Mouse (Mus musculus): Measurements from ENCODE around the gene Fastkd1. TPM values are rescaled to one million over a fixed set of nuclear protein-coding genes. Genes with fewer than 3 reads are reported as not detected.
"Not testable (repeated sequence)": the region's sequence is repeated elsewhere in the genome, so short reads cannot be mapped to it uniquely, and the experiment has no call there.

The Fastkd1 gene
- polyA plus RNA-seq, 1 experiment from 2014 or later: 13.7 TPM

- Histone ChIP-seq H3K27ac (ENCODE audit: low read depth, low read length) (no peak overlapping the region), H3K9me3 (replicated peaks; ENCODE audit: control insufficient read depth, low read length) (no peaks in the 10 kb centered on the region), H3K27me3 (replicated peaks; ENCODE audit: control insufficient read depth, insufficient read depth, low read length) (no peaks in the 10 kb centered on the region), H3K36me3 (ENCODE audit: control insufficient read depth, insufficient read depth, low read length) (no peaks in the 10 kb centered on the region), H3K4me1 (ENCODE audit: control insufficient read depth, insufficient read depth, low read length) (peaks cover 3% of the 10 kb centered on the region; the same call in 1 of the 2 replicates), H3K4me2 (ENCODE audit: low read length) (no peak overlapping the region), H3K9ac (ENCODE audit: low read length) (no peak overlapping the region), H3K4me3 (ENCODE audit: low read depth, low read length) (no peak overlapping the region)
- ATAC-seq: no peak
- peak; percentile 7 for DNase-seq (ENCODE audit: low spot score)
- WGBS: 71% methylated on average over 6 of the region's 6 CpGs
Observed at GRCm38 (mm10) chr2:69679990-69680389, 33.3 kb downstream of the Fastkd1 start.

DNA sequence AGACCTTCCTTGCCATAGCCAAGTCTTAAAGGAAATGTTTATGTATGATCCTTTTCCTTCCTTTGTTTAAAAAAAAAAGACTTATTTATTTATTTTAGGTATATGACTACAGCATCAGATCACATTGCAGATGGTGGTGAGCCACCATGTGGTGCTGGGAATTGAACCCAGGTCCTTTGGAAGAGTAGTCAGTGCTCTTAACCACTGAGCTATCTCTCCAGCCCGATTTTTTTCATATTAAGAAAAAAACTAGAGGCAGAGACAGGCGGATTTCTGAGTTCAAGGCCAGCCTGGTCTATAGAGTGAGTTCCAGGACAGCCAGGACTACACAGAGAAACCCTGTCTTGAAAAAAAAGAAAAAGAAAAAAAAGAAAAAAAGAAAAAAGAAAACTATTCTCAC, 36.1 kb downstream of the Fastkd1 start:
- not testable (repeated sequence) for H3K4me2 ChIP-seq (ENCODE audit: low read length); H3K9ac ChIP-seq (ENCODE audit: low read length); H3K4me1 ChIP-seq (ENCODE audit: control insufficient read depth, insufficient read depth, low read length); DNase-seq (ENCODE audit: low spot score); ATAC-seq; H3K9me3 ChIP-seq (replicated peaks; ENCODE audit: control insufficient read depth, low read length); H3K27me3 ChIP-seq (replicated peaks; ENCODE audit: control insufficient read depth, insufficient read depth, low read length); H3K4me3 ChIP-seq (ENCODE audit: low read depth, low read length); H3K27ac ChIP-seq (ENCODE audit: low read depth, low read length); H3K36me3 ChIP-seq (ENCODE audit: control insufficient read depth, insufficient read depth, low read length)
- WGBS: 90% methylated on average over 2 of the region's 2 CpGs

- DNase-seq (ENCODE audit: low spot score) (no peak), ATAC-seq (no peak)
- Histone ChIP-seq H3K27me3 (replicated peaks; ENCODE audit: control insufficient read depth, insufficient read depth, low read length) (no peaks in the 10 kb centered on the region), H3K27ac (ENCODE audit: low read depth, low read length) (no peak overlapping the region), H3K4me2 (ENCODE audit: low read length) (no peak overlapping the region), H3K4me1 (ENCODE audit: control insufficient read depth, insufficient read depth, low read length) (no peaks in the 10 kb centered on the region), H3K9me3 (replicated peaks; ENCODE audit: control insufficient read depth, low read length) (no peaks in the 10 kb centered on the region), H3K36me3 (ENCODE audit: control insufficient read depth, insufficient read depth, low read length) (no peaks in the 10 kb centered on the region), H3K4me3 (ENCODE audit: low read depth, low read length) (no peak overlapping the region), H3K9ac (ENCODE audit: low read length) (no peak overlapping the region)
- 59% methylated on average over 2 of the region's 2 CpGs for WGBS
Observed at GRCm38 (mm10) chr2:69676713-69677112, 36.6 kb downstream of the Fastkd1 start.

- 77% methylated on average over 9 of the region's 9 CpGs for WGBS
- DNase-seq (ENCODE audit: low spot score) (no peak), ATAC-seq (no peak)
- Histone ChIP-seq H3K36me3 (ENCODE audit: control insufficient read depth, insufficient read depth, low read length) (0 out of 2 replicates have a peak, but pooled peaks cover 3% of the 10 kb centered on the region), H3K9me3 (replicated peaks; ENCODE audit: control insufficient read depth, low read length) (no peaks in the 10 kb centered on the region), H3K4me2 (ENCODE audit: low read length) (no peak overlapping the region), H3K27ac (ENCODE audit: low read depth, low read length) (no peak overlapping the region), H3K27me3 (replicated peaks; ENCODE audit: control insufficient read depth, insufficient read depth, low read length) (no peaks in the 10 kb centered on the region), H3K4me1 (ENCODE audit: control insufficient read depth, insufficient read depth, low read length) (no peaks in the 10 kb centered on the region), H3K9ac (ENCODE audit: low read length) (no peak overlapping the region), H3K4me3 (ENCODE audit: low read depth, low read length) (no peak overlapping the region)
Observed at GRCm38 (mm10) chr2:69675266-69675665, 38.0 kb downstream of the Fastkd1 start.

DNA sequence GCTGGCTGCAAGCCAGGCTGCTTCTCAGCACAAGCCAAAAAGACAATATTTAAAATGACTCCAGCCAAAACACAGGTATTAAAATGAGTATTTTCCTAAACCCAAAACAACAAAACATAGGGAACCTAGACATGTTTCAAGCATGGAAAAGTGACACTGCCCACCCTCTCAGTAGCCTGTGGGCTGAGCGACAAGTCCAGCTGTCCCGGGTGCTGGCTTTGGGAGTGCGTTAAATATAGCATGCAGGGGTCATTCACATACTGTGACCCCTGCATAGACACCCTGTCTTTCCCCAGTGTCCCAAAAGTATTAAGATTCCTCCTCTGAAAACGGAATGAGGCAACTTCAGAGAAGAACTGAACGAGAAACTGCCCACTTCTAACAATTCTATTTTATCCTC, 39.6 kb downstream of the Fastkd1 start:
- no peak overlapping the region for H3K4me3 ChIP-seq (ENCODE audit: low read depth, low read length)
- no peak overlapping the region for H3K27ac ChIP-seq (ENCODE audit: low read depth, low read length)
- 75% methylated on average over 5 of the region's 5 CpGs for WGBS

GRCm38 (mm10) chr2:69669853-69670252, 43.5 kb downstream of the Fastkd1 start, which contains the start of gene Klhl41:
TSS of gene Klhl41 (plus strand) at chr2:69670120.
- Histone ChIP-seq H3K4me3 (ENCODE audit: low read depth, low read length) (no peak within 1 kb of the TSS), H3K9ac (ENCODE audit: low read length) (no peak within 1 kb of the TSS), H3K9me3 (replicated peaks; ENCODE audit: control insufficient read depth, low read length) (no peaks in the 10 kb centered on the region), H3K4me2 (ENCODE audit: low read length) (no peak within 1 kb of the TSS), H3K36me3 (ENCODE audit: control insufficient read depth, insufficient read depth, low read length) (peaks cover 12% of the 10 kb centered on the region; the same call in 1 of the 2 replicates), H3K27me3 (replicated peaks; ENCODE audit: control insufficient read depth, insufficient read depth, low read length) (no peaks in the 10 kb centered on the region), H3K4me1 (ENCODE audit: control insufficient read depth, insufficient read depth, low read length) (no peaks in the 10 kb centered on the region), H3K27ac (ENCODE audit: low read depth, low read length) (no peak within 1 kb of the TSS)
- DNase-seq (ENCODE audit: low spot score) (no peak), ATAC-seq (no peak)
- 90% methylated on average over 9 of the region's 9 CpGs for WGBS

More for the DNA sequence above, 39.6 kb downstream of the Fastkd1 start:
- ATAC-seq (no peak), DNase-seq (ENCODE audit: low spot score) (no peak)
- H3K9me3 ChIP-seq (replicated peaks; ENCODE audit: control insufficient read depth, low read length): no peaks in the 10 kb centered on the region
- no peak overlapping the region for H3K4me2 ChIP-seq (ENCODE audit: low read length)
- H3K36me3 ChIP-seq (ENCODE audit: control insufficient read depth, insufficient read depth, low read length): 0 out of 2 replicates have a peak, but pooled peaks cover 3% of the 10 kb centered on the region
- no peaks in the 10 kb centered on the region for H3K4me1 ChIP-seq (ENCODE audit: control insufficient read depth, insufficient read depth, low read length)
- H3K9ac ChIP-seq (ENCODE audit: low read length): no peak overlapping the region
- H3K27me3 ChIP-seq (replicated peaks; ENCODE audit: control insufficient read depth, insufficient read depth, low read length): no peaks in the 10 kb centered on the region

DNA sequence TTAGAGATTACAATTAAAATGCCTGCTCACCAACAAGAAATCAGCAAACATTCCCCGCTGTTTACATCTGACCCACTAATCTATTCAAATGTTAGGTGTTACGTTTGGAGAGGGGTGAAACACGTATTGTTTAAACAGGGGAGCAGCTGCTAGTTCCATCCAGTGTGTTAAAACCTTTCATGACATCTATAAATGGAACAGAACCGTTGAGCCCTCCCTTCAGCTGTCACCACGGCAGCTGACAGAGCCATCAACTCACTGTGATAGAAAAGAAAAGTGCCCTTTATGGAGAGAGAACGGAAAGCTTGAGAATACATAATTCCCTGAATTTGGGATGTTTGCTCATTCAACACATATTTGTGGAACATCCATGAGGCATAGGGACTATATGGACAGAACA, 44.9 kb downstream of the Fastkd1 start:
- Histone ChIP-seq H3K4me2 (ENCODE audit: low read length) (no peak overlapping the region), H3K9me3 (replicated peaks; ENCODE audit: control insufficient read depth, low read length) (no peaks in the 10 kb centered on the region), H3K4me1 (ENCODE audit: control insufficient read depth, insufficient read depth, low read length) (no peaks in the 10 kb centered on the region), H3K36me3 (ENCODE audit: control insufficient read depth, insufficient read depth, low read length) (peaks cover 19% of the 10 kb centered on the region), H3K27ac (ENCODE audit: low read depth, low read length) (no peak overlapping the region), H3K27me3 (replicated peaks; ENCODE audit: control insufficient read depth, insufficient read depth, low read length) (no peaks in the 10 kb centered on the region), H3K4me3 (ENCODE audit: low read depth, low read length) (no peak overlapping the region), H3K9ac (ENCODE audit: low read length) (no peak overlapping the region)
- DNase-seq (ENCODE audit: low spot score): no peak
- no peak for ATAC-seq
- WGBS: 64% methylated on average over 6 of the region's 6 CpGs

- H3K4me3 ChIP-seq (ENCODE audit: low read depth, low read length): no peak overlapping the region
- H3K4me2 ChIP-seq (ENCODE audit: low read length): no peak overlapping the region
- 94% methylated on average over 4 of the region's 4 CpGs for WGBS
- H3K27ac ChIP-seq (ENCODE audit: low read depth, low read length): no peak overlapping the region
- H3K4me1 ChIP-seq (ENCODE audit: control insufficient read depth, insufficient read depth, low read length): no peaks in the 10 kb centered on the region
- no peaks in the 10 kb centered on the region for H3K9me3 ChIP-seq (replicated peaks; ENCODE audit: control insufficient read depth, low read length)
- DNase-seq (ENCODE audit: low spot score) (no peak), ATAC-seq (no peak)
- H3K36me3 ChIP-seq (ENCODE audit: control insufficient read depth, insufficient read depth, low read length): peaks cover 22% of the 10 kb centered on the region
- no peaks in the 10 kb centered on the region for H3K27me3 ChIP-seq (replicated peaks; ENCODE audit: control insufficient read depth, insufficient read depth, low read length)
- H3K9ac ChIP-seq (ENCODE audit: low read length): no peak overlapping the region
Observed at GRCm38 (mm10) chr2:69667656-69668055, 45.7 kb downstream of the Fastkd1 start.

- peaks cover 29% of the 10 kb centered on the region for H3K36me3 ChIP-seq (ENCODE audit: control insufficient read depth, insufficient read depth, low read length)
- no peak overlapping the region for H3K27ac ChIP-seq (ENCODE audit: low read depth, low read length)
- H3K4me3 ChIP-seq (ENCODE audit: low read depth, low read length): no peak overlapping the region
- no peaks in the 10 kb centered on the region for H3K27me3 ChIP-seq (replicated peaks; ENCODE audit: control insufficient read depth, insufficient read depth, low read length)
- ATAC-seq: no peak
- no peaks in the 10 kb centered on the region for H3K9me3 ChIP-seq (replicated peaks; ENCODE audit: control insufficient read depth, low read length)
- no peak for DNase-seq (ENCODE audit: low spot score)
- H3K4me2 ChIP-seq (ENCODE audit: low read length): no peak overlapping the region
- H3K9ac ChIP-seq (ENCODE audit: low read length): no peak overlapping the region
- no peaks in the 10 kb centered on the region for H3K4me1 ChIP-seq (ENCODE audit: control insufficient read depth, insufficient read depth, low read length)
- WGBS: 92% methylated on average over 13 of the region's 13 CpGs
Observed at GRCm38 (mm10) chr2:69663827-69664476, 49.4 kb downstream of the Fastkd1 start.
